In genomic region chr2:179441717-179442116, GRCm38 (mm10) we compare ENCODE assay signal across 8 mouse cellular contexts. TPM values are rescaled to one million over a fixed set of nuclear protein-coding genes. Genes with fewer than 3 reads are reported as not detected.
DNase-seq lines count a peak whose midpoint lies in the region; ATAC-seq lines count a peak whose summit lies in the region.

No protein-coding gene starts in this region.

- no peaks in the 10 kb centered on the region for H3K36me3 ChIP-seq in neural tube, embryonic 11.5 days (ENCODE audit: control insufficient read depth, insufficient read depth, low read length)
- no peaks in the 10 kb centered on the region for H3K36me3 ChIP-seq in heart, embryonic 10.5 days
- no peaks in the 10 kb centered on the region for H3K36me3 ChIP-seq in kidney, embryonic 16.5 days (ENCODE audit: insufficient read depth, low read length)
- no peaks in the 10 kb centered on the region for H3K36me3 ChIP-seq in midbrain, embryonic 13.5 days

- peaks cover 5% of the 10 kb centered on the region; the same call in 1 of the 2 replicates for H3K27me3 ChIP-seq in neural tube, embryonic 11.5 days (ENCODE audit: control insufficient read depth, insufficient read depth, low read length)
- H3K27me3 ChIP-seq in heart, embryonic 10.5 days (ENCODE audit: insufficient read depth, poor library complexity, severe bottlenecking): peaks cover 73% of the 10 kb centered on the region
- peaks cover 21% of the 10 kb centered on the region; the same call in 1 of the 2 replicates for H3K27me3 ChIP-seq in kidney, embryonic 16.5 days (ENCODE audit: insufficient read depth, low read length)
- peaks cover 40% of the 10 kb centered on the region for H3K27me3 ChIP-seq in midbrain, embryonic 13.5 days

- intact Hi-C loops in gastrocnemius, postnatal 36 days (cut with DNase I): no loop called here

- peak overlapping the region; percentile 71 for H3K4me3 ChIP-seq in neural tube, embryonic 11.5 days (ENCODE audit: low read depth, low read length)
- H3K4me3 ChIP-seq in heart, embryonic 10.5 days: peak overlapping the region; percentile 77
- peak overlapping the region; percentile 73 for H3K4me3 ChIP-seq in kidney, embryonic 16.5 days (ENCODE audit: low read length)
- H3K4me3 ChIP-seq in midbrain, embryonic 13.5 days (replicated peaks): peak overlapping the region; percentile 81

- 1% methylated on average over 8 of the region's 8 CpGs for WGBS in neural tube, embryonic 11.5 days
- WGBS in heart, embryonic 10.5 days: 11% methylated on average over 8 of the region's 8 CpGs
- WGBS in kidney, embryonic 16.5 days: 7% methylated on average over 8 of the region's 8 CpGs
- WGBS in midbrain, embryonic 13.5 days: 4% methylated on average over 8 of the region's 8 CpGs

- peaks cover 6% of the 10 kb centered on the region; the same call in 1 of the 2 replicates for H3K4me1 ChIP-seq in neural tube, embryonic 11.5 days (ENCODE audit: control insufficient read depth, insufficient read depth, low read length)
- H3K4me1 ChIP-seq in heart, embryonic 10.5 days: peaks cover 26% of the 10 kb centered on the region
- peaks cover 27% of the 10 kb centered on the region for H3K4me1 ChIP-seq in kidney, embryonic 16.5 days (ENCODE audit: insufficient read depth, low read length)
- peaks cover 36% of the 10 kb centered on the region for H3K4me1 ChIP-seq in midbrain, embryonic 13.5 days (replicated peaks)

- no peak for DNase-seq in neural tube, embryonic 11.5 days (ENCODE audit: low spot score)
- DNase-seq in neural tube, embryonic 10.5 days (ENCODE audit: extremely low spot score, low spot score): no peak
- DNase-seq in heart, embryonic 10.5 days (ENCODE audit: low spot score): no peak
- no peak for DNase-seq in gastrocnemius, postnatal 36 days
- DNase-seq in left cerebral cortex, adult 11 months (ENCODE audit: low spot score): no peak

- ATAC-seq in neural tube, embryonic 11.5 days (ENCODE audit: insufficient read depth, low FRiP score, low TSS enrichment): peak; percentile 27
- peak; percentile 53 for ATAC-seq in kidney, embryonic 16.5 days (ENCODE audit: low FRiP score, low TSS enrichment)
- peak; percentile 55 for ATAC-seq in midbrain, embryonic 13.5 days
- no peak for ATAC-seq in granulocyte monocyte progenitor cell, adult 5-6 weeks (replicated peaks; ENCODE audit: poor library complexity, severe bottlenecking)

- no peak overlapping the region for H3K27ac ChIP-seq in neural tube, embryonic 11.5 days (ENCODE audit: low read depth, low read length)
- H3K27ac ChIP-seq in heart, embryonic 10.5 days: 0 out of 2 replicates have a peak overlapping the region, but pooled peaks have one; percentile 56
- 0 out of 2 replicates have a peak overlapping the region, but pooled peaks have one; percentile 36 for H3K27ac ChIP-seq in kidney, embryonic 16.5 days (ENCODE audit: low read length)
- peak overlapping the region; percentile 88; the same call in 1 of the 2 replicates for H3K27ac ChIP-seq in midbrain, embryonic 13.5 days

- no peaks in the 10 kb centered on the region for H3K9me3 ChIP-seq in neural tube, embryonic 11.5 days (ENCODE audit: control insufficient read depth, low read length)
- H3K9me3 ChIP-seq in heart, embryonic 10.5 days: no peaks in the 10 kb centered on the region
- H3K9me3 ChIP-seq in kidney, embryonic 16.5 days (ENCODE audit: low read length): no peaks in the 10 kb centered on the region
- H3K9me3 ChIP-seq in midbrain, embryonic 13.5 days: no peaks in the 10 kb centered on the region

- peak overlapping the region; percentile 26; the same call in 1 of the 2 replicates for H3K9ac ChIP-seq in neural tube, embryonic 11.5 days (ENCODE audit: low read length)
- H3K9ac ChIP-seq in kidney, embryonic 16.5 days (replicated peaks; ENCODE audit: low read length): 0 out of 2 replicates have a peak overlapping the region, but pooled peaks have one; percentile 71
- peak overlapping the region; percentile 83; the same call in 1 of the 2 replicates for H3K9ac ChIP-seq in midbrain, embryonic 13.5 days (replicated peaks)

- H3K4me2 ChIP-seq in neural tube, embryonic 11.5 days (ENCODE audit: low read depth): peak overlapping the region; percentile 93
- H3K4me2 ChIP-seq in kidney, embryonic 16.5 days (replicated peaks; ENCODE audit: low read depth, low read length): peak overlapping the region; percentile 93
- peak overlapping the region; percentile 91 for H3K4me2 ChIP-seq in midbrain, embryonic 13.5 days (replicated peaks)

RNA-seq across cellular contexts. Expression of gene Cdh4, which starts 0.5 kb away (rescaled TPM):
- 8.2 and 9.4 TPM in 2 replicates for polyA plus RNA-seq in neural tube, embryonic 11.5 days (2014; fragmentation: Nextera tagmentation; extraction: Ambion mirVana)
- 0.41 and 0.99 TPM in 2 replicates for polyA plus RNA-seq in heart, embryonic 10.5 days (2016; fragmentation: Nextera tagmentation; extraction: Ambion mirVana)
- 23.0 and 25.8 TPM in 2 replicates for polyA plus RNA-seq in kidney, embryonic 16.5 days (2015; fragmentation: Nextera tagmentation; extraction: Ambion mirVana)
- polyA plus RNA-seq in midbrain, embryonic 13.5 days (2015; fragmentation: Nextera tagmentation; extraction: Ambion mirVana): 36.7 and 37.1 TPM in 2 replicates
- total RNA-seq in granulocyte monocyte progenitor cell, adult 5-6 weeks (2014; fragmentation: Nextera tagmentation): not detected in 2 replicates
- total RNA-seq in granulocyte monocyte progenitor cell, adult 5-6 weeks (2017): not detected in 2 replicates
- total RNA-seq in gastrocnemius, postnatal 36 days (2021): 1 to 10 TPM; 5.1 to 8.2 TPM

Comparison
In these comparisons a context has a peak if more than half of its experiments do, and no peak if none do; other contexts are left out.
1. H3K9ac ChIP-seq: peak in every context shown above with its lines; median percentile 83 in midbrain, embryonic 13.5 days; 71 in kidney, embryonic 16.5 days; 26 in neural tube, embryonic 11.5 days.